In the genomic region with DNA sequence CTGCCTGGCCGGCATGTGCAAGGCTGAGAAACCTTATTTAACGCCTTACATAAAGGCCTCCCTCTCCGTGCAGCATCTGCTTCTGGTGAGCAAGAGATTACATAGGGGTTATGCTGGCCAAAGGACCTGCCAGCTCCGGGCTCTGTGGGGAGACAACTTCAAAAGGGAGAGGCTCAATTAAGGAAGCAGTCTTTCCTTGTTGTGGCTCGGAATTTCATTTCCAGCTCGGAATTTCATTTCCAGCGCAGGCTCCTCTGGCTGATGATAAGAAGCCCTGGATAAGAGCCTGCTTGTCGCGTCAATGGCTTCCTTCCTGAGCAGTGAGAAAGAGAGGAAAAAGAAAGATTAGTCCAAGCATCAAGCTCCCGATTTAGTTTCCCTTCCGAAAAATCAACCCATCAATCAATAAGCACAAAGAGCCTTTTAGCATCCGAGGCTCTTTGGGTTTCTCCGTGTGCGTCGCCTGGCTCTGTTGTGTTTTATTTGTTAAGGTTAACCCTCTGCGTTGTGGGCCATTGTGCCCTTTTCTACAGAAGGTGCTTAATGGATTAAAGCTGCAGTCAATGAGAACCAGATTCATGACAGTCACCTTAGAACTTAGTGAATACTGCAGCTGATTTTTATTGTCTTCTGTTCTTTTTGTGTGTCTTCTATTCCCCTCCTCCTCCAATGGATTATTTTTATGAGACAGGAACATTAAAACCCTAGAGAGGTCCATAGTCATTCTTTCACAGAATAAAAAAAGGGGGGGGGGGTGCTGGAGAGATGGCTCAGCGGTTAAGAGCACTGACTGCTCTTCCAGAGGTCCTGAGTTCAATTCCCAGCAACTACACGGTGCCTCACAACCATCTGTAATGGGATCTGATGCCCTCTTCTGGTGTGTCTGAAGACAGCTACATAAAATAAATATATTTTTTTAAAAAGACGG, we compare ENCODE assay signal across 8 mouse cellular contexts.
DNase-seq lines count a peak whose midpoint lies in the region; ATAC-seq and TF ChIP-seq lines count a peak whose summit lies in the region.

No protein-coding gene starts in this region.

- H3K27ac ChIP-seq in layer of hippocampus, adult 2 months, result no peak overlapping the region
- H3K27ac ChIP-seq in forebrain, embryonic 12.5 days, result peak overlapping the region; percentile 83
- peak overlapping the region; percentile 84 for H3K27ac ChIP-seq in midbrain, embryonic 14.5 days (replicated peaks; ENCODE audit: low read depth, low read length)

- DNase-seq in layer of hippocampus, adult 2 months (ENCODE audit: low spot score in 2 of 2), result no peak
- no peak for DNase-seq in layer of hippocampus, adult 8-10 months (ENCODE audit: low spot score in 2 of 2)
- DNase-seq in heart, postnatal 25 days (ENCODE audit: low spot score), result peak; percentile 19
- peak; percentile 40 to 51 for DNase-seq in kidney, postnatal 4 days
- DNase-seq in midbrain, embryonic 14.5 days, result peak; percentile 76
- no peak for DNase-seq in frontal cortex, postnatal 10 days (ENCODE audit: low spot score in 2 of 2)

- H3K9me3 ChIP-seq in forebrain, embryonic 12.5 days, result no peaks in the 10 kb centered on the region
- H3K9me3 ChIP-seq in midbrain, embryonic 14.5 days (ENCODE audit: control insufficient read depth, low read length), result no peaks in the 10 kb centered on the region

- intact Hi-C loops in heart, postnatal 25 days (cut with DNase I), result no loop called here

- no peak overlapping the region for H3K9ac ChIP-seq in forebrain, embryonic 12.5 days
- H3K9ac ChIP-seq in midbrain, embryonic 14.5 days (replicated peaks; ENCODE audit: low read length), result peak overlapping the region; percentile 29; the same call in 1 of the 2 replicates

- no peaks in the 10 kb centered on the region for H3K27me3 ChIP-seq in forebrain, embryonic 12.5 days
- no peaks in the 10 kb centered on the region for H3K27me3 ChIP-seq in midbrain, embryonic 14.5 days (ENCODE audit: control insufficient read depth, insufficient read depth, low read length)

- H3K4me1 ChIP-seq in forebrain, embryonic 12.5 days, result peaks cover 19% of the 10 kb centered on the region
- peaks cover 20% of the 10 kb centered on the region for H3K4me1 ChIP-seq in midbrain, embryonic 14.5 days (ENCODE audit: control insufficient read depth, insufficient read depth, low read length)

- peak overlapping the region; percentile 39 for H3K4me2 ChIP-seq in forebrain, embryonic 12.5 days
- H3K4me2 ChIP-seq in midbrain, embryonic 14.5 days (ENCODE audit: low read length), result peak overlapping the region; percentile 37

- 4% methylated on average over 19 of the region's 19 CpGs for WGBS in forebrain, embryonic 12.5 days
- WGBS in midbrain, embryonic 14.5 days, result 2% methylated on average over 19 of the region's 19 CpGs

- no peaks in the 10 kb centered on the region for H3K36me3 ChIP-seq in forebrain, embryonic 12.5 days (replicated peaks)
- H3K36me3 ChIP-seq in midbrain, embryonic 14.5 days (ENCODE audit: control insufficient read depth, insufficient read depth, low read length), result no peaks in the 10 kb centered on the region

- ATAC-seq in forebrain, embryonic 12.5 days (ENCODE audit: low FRiP score), result peak; percentile 86
- peak; percentile 81 for ATAC-seq in midbrain, embryonic 14.5 days (ENCODE audit: low FRiP score, low TSS enrichment)
- ATAC-seq in granulocyte monocyte progenitor cell, adult 5-6 weeks (replicated peaks; ENCODE audit: poor library complexity, severe bottlenecking), result no peak

- H3K4me3 ChIP-seq in layer of hippocampus, adult 2 months, result peak overlapping the region; percentile 36
- H3K4me3 ChIP-seq in forebrain, embryonic 12.5 days (replicated peaks), result no peak overlapping the region
- H3K4me3 ChIP-seq in midbrain, embryonic 14.5 days (replicated peaks; ENCODE audit: low read depth, low read length), result no peak overlapping the region

- TF ChIP-seq CTCF in layer of hippocampus, adult 2 months (conservative IDR thresholded peaks at IDR 0.05), result no peak

Comparison
In these comparisons a context has a peak if more than half of its experiments do, and no peak if none do; other contexts are left out.
1. DNase-seq: peak in heart, postnatal 25 days (single experiment), kidney, postnatal 4 days (2 of 2) and midbrain, embryonic 14.5 days (single experiment); none in layer of hippocampus, adult 2 months (0 of 2), layer of hippocampus, adult 8-10 months (0 of 2) and frontal cortex, postnatal 10 days (0 of 2).